ENCODE assay signal across 10 mouse cellular contexts in genomic region chr4:53844835-53845619, GRCm38 (mm10). TPM values are rescaled to one million over a fixed set of nuclear protein-coding genes. Genes with fewer than 3 reads are reported as not detected.
DNase-seq lines count a peak whose midpoint lies in the region; ATAC-seq and TF ChIP-seq lines count a peak whose summit lies in the region.
"Had no signal": no experiment of that assay in that cellular context is flagged by ENCODE, and none has a peak within 500 bp of the region (broad histone marks: within the 10 kb centered on the region; RNA-seq: fewer than 3 reads in every experiment).

No protein-coding gene starts in this region.

- H3K27me3 ChIP-seq in CH12.LX (replicated peaks) = no peaks in the 10 kb centered on the region
- no peaks in the 10 kb centered on the region for H3K27me3 ChIP-seq in forebrain, embryonic 16.5 days (replicated peaks; ENCODE audit: control insufficient read depth, insufficient read depth, low read length)
- H3K27me3 ChIP-seq: limb, embryonic 15.5 days had no signal

- H3K9ac ChIP-seq in CH12.LX (ENCODE audit: insufficient read depth, low read depth) = no peak overlapping the region
- H3K9ac ChIP-seq in forebrain, embryonic 16.5 days (replicated peaks; ENCODE audit: low read depth, low read length) = no peak overlapping the region
- H3K9ac ChIP-seq: limb, embryonic 15.5 days had no signal

- DNase-seq in kidney, adult 9 months = peak; percentile 60
- no peak for DNase-seq in kidney, adult 18-20 months
- peak; percentile 63 for DNase-seq in CH12.LX (ENCODE audit: extremely low read depth)
- DNase-seq in lung, adult 18-20 months = peak; percentile 19 to 48
- DNase-seq in skeletal muscle tissue, adult 2 months (ENCODE audit: low read depth, low spot score) = peak; percentile 39
- DNase-seq in gastrocnemius, postnatal 25 days = no peak

- no peak overlapping the region for H3K4me3 ChIP-seq in CH12.LX (replicated peaks in 1 of 3; ENCODE audit: low read depth in 2 of 3, low read length in 2 of 3, poor library complexity in 1 of 3)
- no peak overlapping the region for H3K4me3 ChIP-seq in forebrain, embryonic 16.5 days (replicated peaks; ENCODE audit: low read length)
- H3K4me3 ChIP-seq: erythroblast, embryonic 14.5 days; limb, embryonic 15.5 days had no signal

- 50% methylated on average over 6 of the region's 6 CpGs for WGBS in forebrain, embryonic 16.5 days

- H3K4me2 ChIP-seq in CH12.LX (ENCODE audit: insufficient read depth, low read depth, poor library complexity, severe bottlenecking) = no peak overlapping the region
- H3K4me2 ChIP-seq in forebrain, embryonic 16.5 days (ENCODE audit: low read length) = no peak overlapping the region
- H3K4me2 ChIP-seq: limb, embryonic 15.5 days had no signal

- H3K79me2 ChIP-seq in CH12.LX (replicated peaks; ENCODE audit: control insufficient read depth, extremely low read depth, insufficient read depth, poor library complexity, severe bottlenecking) = no peaks in the 10 kb centered on the region

- peak; percentile 84 for ATAC-seq in activated CD4-positive, CD25-positive, alpha-beta regulatory T cell, adult 4 months
- ATAC-seq in forebrain, embryonic 16.5 days = peak; percentile 82

- in situ Hi-C loops in CH12.LX (cut with MboI; ENCODE audit: low pct_ligation_motif_present, low pct_unique_long_range_greater_than_20kb, low sequenced_read_pairs) = loop anchor here (25.0 kb wide), 1 partner anchor 258 kb away; no protein-coding TSS in a partner anchor

- peaks cover 0 to 17% of the 10 kb centered on the region in 2 experiments for H3K36me3 ChIP-seq in CH12.LX (replicated peaks in 1 of 2; ENCODE audit: control insufficient read depth in 1 of 2, insufficient read depth in 1 of 2, low read length in 1 of 2)
- H3K36me3 ChIP-seq in forebrain, embryonic 16.5 days (ENCODE audit: control insufficient read depth, insufficient read depth) = no peaks in the 10 kb centered on the region
- H3K36me3 ChIP-seq: limb, embryonic 15.5 days had no signal

- dilution Hi-C loops in CH12.LX (cut with MboI; ENCODE audit: extremely low pct_ligation_motif_present, extremely low pct_unique_long_range_greater_than_20kb, low sequenced_read_pairs) = no loop called here

- no peak for TF ChIP-seq EP300 in CH12.LX (IDR thresholded peaks at IDR 0.05; ENCODE audit: low read length)

- TF ChIP-seq RAD21 in CH12.LX (IDR thresholded peaks at IDR 0.05; ENCODE audit: low read depth, low read length) = peak; percentile 98

- no peaks in the 10 kb centered on the region for H3K9me3 ChIP-seq in CH12.LX (replicated peaks; ENCODE audit: low read length)
- H3K9me3 ChIP-seq in forebrain, embryonic 16.5 days (ENCODE audit: control insufficient read depth, low read length) = no peaks in the 10 kb centered on the region
- H3K9me3 ChIP-seq: limb, embryonic 15.5 days had no signal

- peak; percentile 47 to 94 for TF ChIP-seq CTCF in CH12.LX (conservative IDR thresholded peaks at IDR 0.05 in 1 of 2, IDR thresholded peaks at IDR 0.05 in 1 of 2; ENCODE audit: low read depth in 2 of 2, low read length in 2 of 2)

- peaks cover 0 to 4% of the 10 kb centered on the region in 2 experiments; a peak in 2 of 4 replicates for H3K4me1 ChIP-seq in CH12.LX (ENCODE audit: control insufficient read depth in 1 of 2, insufficient read depth in 2 of 2)
- no peaks in the 10 kb centered on the region for H3K4me1 ChIP-seq in forebrain, embryonic 16.5 days (replicated peaks; ENCODE audit: control insufficient read depth, insufficient read depth, low read length)

- TF ChIP-seq POLR2A in CH12.LX (IDR thresholded peaks at IDR 0.05; ENCODE audit: low read depth, low read length) = no peak

- no peak overlapping the region for H3K27ac ChIP-seq in CH12.LX (ENCODE audit: insufficient read depth, low read depth)
- no peak overlapping the region for H3K27ac ChIP-seq in forebrain, embryonic 16.5 days (ENCODE audit: low read length)
- H3K27ac ChIP-seq: limb, embryonic 15.5 days had no signal

TF ChIP-seq in CH12.LX, 34 proteins besides CTCF, POLR2A, EP300 and RAD21:
- TF ChIP-seq SMC3 (IDR thresholded peaks at IDR 0.05; ENCODE audit: low read depth, low read length) (peak; percentile 95), ZKSCAN1 (IDR thresholded peaks at IDR 0.05; ENCODE audit: borderline replicate concordance, low read depth, low read length) (no peak), JUND (conservative IDR thresholded peaks at IDR 0.05; ENCODE audit: low read depth, low read length) (peak; percentile 54), UBTF (IDR thresholded peaks at IDR 0.05; ENCODE audit: low read depth, low read length) (no peak), JUN (IDR thresholded peaks at IDR 0.05; ENCODE audit: insufficient read depth, low read depth, low read length) (0 out of 2 replicates have a peak, but pooled peaks have one; percentile 16), ZC3H11A (IDR thresholded peaks at IDR 0.05; ENCODE audit: low read depth, low read length) (peak; percentile 57; the same call in 1 of the 2 replicates), MYC (IDR thresholded peaks at IDR 0.05; ENCODE audit: low read depth, low read length) (0 out of 2 replicates have a peak, but pooled peaks have one; percentile 49)
TF ChIP-seq in CH12.LX: peak in this region for 5.

RNA-seq across cellular contexts. Expression of gene Tmem38b, which starts 19.2 kb away (rescaled TPM):
- total RNA-seq in CH12.LX (2012; rRNA removed) = 5.4 and 5.9 TPM in 2 replicates
- total RNA-seq in CH12.LX (2014; rRNA removed) = 10.5 and 10.6 TPM in 2 replicates
- 9.7 and 10.8 TPM in 2 replicates for polyA plus RNA-seq in CH12.LX (2012; ENCODE audit: insufficient read length, low read depth)
- polyA plus RNA-seq in activated CD4-positive, CD25-positive, alpha-beta regulatory T cell, adult 4 months (2017; shearing (Covaris generic)) = 10 to 100 TPM; 14.8 to 19.9 TPM
- polyA plus RNA-seq in forebrain, embryonic 16.5 days (2015; fragmentation: Nextera tagmentation; extraction: Ambion mirVana) = 6.8 and 8.0 TPM in 2 replicates
- total RNA-seq in gastrocnemius, postnatal 25 days (2021) = 10 to 100 TPM; 35.2 to 49.8 TPM

Comparison
In these comparisons a context has a peak if more than half of its experiments do, and no peak if none do; other contexts are left out.
1. DNase-seq: peak in kidney, adult 9 months (single experiment), CH12.LX (single experiment), lung, adult 18-20 months (2 of 2) and skeletal muscle tissue, adult 2 months (single experiment); none in kidney, adult 18-20 months (single experiment) and gastrocnemius, postnatal 25 days (single experiment).